Mouse (Mus musculus): ENCODE measurements around the gene F10. TPM values are rescaled to one million over a fixed set of nuclear protein-coding genes. Genes with fewer than 3 reads are reported as not detected.

Gene F10
- not detected for total RNA-seq (2023)

DNA sequence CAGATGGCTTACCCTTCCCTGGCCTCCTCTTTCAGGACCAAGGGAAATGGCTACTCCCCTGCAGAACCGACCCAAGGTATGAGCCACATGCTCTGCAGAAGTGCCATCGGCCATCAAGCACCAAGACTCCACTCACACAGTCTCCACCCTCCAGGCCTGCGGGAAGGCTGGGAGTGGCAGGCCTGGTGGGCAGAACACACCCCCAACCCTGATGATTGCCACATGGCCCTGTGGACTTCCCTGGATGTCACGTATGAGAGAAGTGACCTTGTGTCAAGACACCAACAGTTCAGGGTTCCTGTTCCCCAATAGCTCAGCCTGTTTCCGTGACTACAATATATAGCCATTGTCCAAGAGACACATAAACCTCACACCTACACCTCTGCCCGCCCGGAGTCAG, at the start of gene F10:
Gene F10, plus strand, starts transcription at position 294 of the 400 bp plus-strand sequence.

DNA sequence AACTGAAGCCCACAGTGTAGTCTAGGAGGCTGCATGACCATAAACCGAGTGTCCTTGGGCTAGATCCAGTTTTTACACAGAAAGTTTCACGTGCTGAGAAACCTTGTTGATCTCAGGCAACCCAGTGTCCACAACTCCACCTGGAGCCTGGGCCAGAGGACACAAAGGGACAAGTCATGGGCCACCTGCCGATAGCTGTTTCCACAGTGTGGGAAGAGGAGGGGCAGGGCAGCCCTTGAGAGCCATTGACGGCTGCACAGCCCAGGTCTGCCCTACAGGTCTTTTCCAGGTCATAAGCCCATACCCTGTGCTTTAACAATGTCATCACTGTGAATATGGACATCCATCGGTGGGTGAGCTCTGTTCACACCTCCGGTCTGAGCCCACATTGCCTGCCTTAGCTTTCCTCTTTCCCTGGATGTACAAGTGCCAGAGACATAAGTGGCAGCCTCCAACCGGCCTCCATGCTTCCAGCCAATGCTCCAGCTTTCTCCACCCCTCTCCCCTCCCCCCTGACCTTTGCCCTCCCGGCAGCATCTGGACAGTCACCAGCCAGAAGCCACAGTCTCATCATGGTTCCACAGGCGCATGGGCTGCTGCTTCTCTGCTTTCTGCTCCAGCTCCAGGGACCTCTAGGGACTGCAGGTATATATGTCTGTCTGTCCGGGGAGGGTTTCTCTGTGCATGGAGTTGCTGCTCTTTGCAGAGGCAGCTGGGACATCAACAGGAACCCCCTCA, 11.5 kb upstream of the F10 start, which contains the start of gene F7:
Gene F7, plus strand, starts transcription at position 548 of the 738 bp plus-strand sequence.

DNA sequence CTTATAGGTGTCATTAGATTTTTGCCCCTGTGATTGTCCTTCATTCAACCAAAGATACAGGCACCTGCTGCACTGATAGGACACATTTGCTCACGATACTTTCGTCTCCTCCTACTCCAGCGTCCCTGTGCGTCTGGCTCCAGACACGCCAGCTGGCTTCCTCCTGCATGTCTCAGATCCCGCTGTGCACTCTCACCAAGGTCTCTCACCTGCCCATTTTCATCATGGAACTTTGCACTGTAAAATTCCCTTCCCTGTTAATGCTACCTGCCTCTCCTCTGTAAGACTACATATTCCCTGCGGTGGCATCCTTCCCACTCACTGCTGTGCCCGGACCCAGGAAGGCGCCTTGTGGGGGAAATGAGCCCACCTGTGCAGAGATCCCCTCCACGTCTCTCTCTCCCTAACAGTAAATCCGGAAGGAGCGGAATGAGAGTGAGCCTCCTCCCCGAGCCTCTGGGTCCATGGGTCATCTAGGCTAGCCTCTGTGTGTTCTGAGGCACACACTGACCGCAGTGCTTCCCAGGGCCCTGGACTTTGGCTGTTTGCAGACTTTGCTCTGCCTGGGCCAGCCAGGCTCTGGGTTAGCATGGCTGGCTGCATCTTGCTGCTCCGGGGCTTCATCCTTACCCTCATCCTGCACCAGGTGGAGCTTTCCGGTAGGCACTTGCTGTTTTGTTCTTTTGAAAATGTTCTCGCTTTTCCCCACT, 23.5 kb downstream of the F10 start, which contains the start of gene Proz:
Gene Proz, plus strand, starts transcription at position 474 of the 710 bp plus-strand sequence.

DNA sequence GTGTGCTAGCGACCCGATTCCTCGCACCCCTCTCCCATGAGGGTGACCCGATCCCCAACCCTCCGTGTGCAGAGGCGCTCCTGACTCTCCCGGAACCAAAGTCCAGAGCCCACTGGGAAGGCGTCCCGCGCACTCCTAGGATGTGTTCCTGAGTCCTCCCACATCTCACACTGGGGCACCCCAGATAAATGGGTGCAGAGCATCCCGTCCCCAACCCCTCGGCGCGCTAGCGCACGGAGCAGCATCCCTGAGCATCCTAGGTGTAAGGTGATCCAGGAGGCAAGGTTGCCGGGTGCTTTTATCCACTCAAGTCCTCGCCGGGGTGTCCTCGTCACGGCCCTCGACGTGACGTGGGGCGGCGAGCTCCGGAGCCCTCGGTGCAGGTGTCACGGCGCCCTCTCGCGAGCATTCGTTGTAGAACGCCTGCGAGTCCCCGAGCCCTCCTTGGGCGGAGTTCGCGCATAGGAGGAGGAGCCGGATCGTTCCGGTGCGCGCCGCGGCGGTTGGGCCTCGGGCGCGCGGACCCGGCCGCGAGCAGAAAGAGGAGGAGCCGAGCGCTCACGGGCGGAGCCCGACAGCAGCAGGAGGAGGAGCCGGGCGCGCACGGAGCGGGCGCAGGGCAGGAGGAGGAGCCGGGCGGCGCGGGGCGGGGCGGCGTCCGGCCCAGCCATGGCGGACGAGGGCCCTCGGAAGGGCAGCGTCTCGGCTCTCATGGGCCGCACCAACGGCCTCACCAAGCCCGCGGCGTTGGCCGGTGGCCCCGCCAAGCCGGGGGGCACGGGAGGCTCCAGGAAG, 68.2 kb downstream of the F10 start, which contains the start of the genes Pcid2 and Cul4a:
Gene Pcid2, minus strand, starts transcription at position 373 of the 795 bp plus-strand sequence.
Gene Cul4a, plus strand, starts transcription at position 535 of the 795 bp plus-strand sequence.

Other genes starting within 250 kb of the F10 start
- gene Mcf2l, start 163.5 kb upstream of the F10 start, total RNA-seq (2023), result 0.82 TPM
- gene F7, start 11.3 kb upstream of the F10 start, total RNA-seq (2023), result not detected
- gene Proz, start 23.6 kb downstream of the F10 start, total RNA-seq (2023), result not detected
- 39.7 TPM for gene Pcid2, start 68.2 kb downstream of the F10 start, total RNA-seq (2023)
- 32.2 TPM for gene Cul4a, start 68.3 kb downstream of the F10 start, total RNA-seq (2023)
- gene Lamp1, start 121.9 kb downstream of the F10 start, total RNA-seq (2023), result 96.8 TPM
- not detected for gene Grtp1, start 163.3 kb downstream of the F10 start, total RNA-seq (2023)
- gene Adprhl1, start 216.9 kb downstream of the F10 start, total RNA-seq (2023), result not detected